Mouse (Mus musculus) forebrain, embryonic 13.5 days (tissue): ENCODE measurements around the gene Olfr148. TPM values are rescaled to one million over a fixed set of nuclear protein-coding genes. Genes with fewer than 3 reads are reported as not detected.

Experiments
- ATAC-seq: fragments of 200-750 bp; cut with Nextera tagmentation; 2 replicates; pipeline ENCODE4 v1.8.0; 2017
- H3K27ac ChIP-seq: fragments of 300-500 bp; sonication (generic); 2 replicates; pipeline ENCODE4 v1.5.1; 2015; ENCODE audit warnings: inconsistent platforms, mild to moderate bottlenecking, moderate library complexity
- H3K27me3 ChIP-seq: fragments of 300-500 bp; sonication (generic); 2 replicates; pipeline ENCODE4 v1.6.1; 2015; ENCODE audit warnings: mild to moderate bottlenecking, inconsistent platforms
- H3K36me3 ChIP-seq: fragments of 300-500 bp; sonication (generic); 2 replicates; pipeline ENCODE4 v1.6.1; 2015; ENCODE audit warnings: mild to moderate bottlenecking, inconsistent platforms; ENCODE audit not compliant: poor library complexity, severe bottlenecking
- H3K4me1 ChIP-seq: fragments of 300-500 bp; sonication (generic); 2 replicates; pipeline ENCODE4 v1.6.1; 2015; ENCODE audit warnings: inconsistent platforms
- H3K4me2 ChIP-seq: fragments of 300-500 bp; sonication (generic); 2 replicates; pipeline ENCODE4 v1.6.1; 2015; ENCODE audit warnings: inconsistent platforms, mild to moderate bottlenecking, moderate library complexity
- H3K4me3 ChIP-seq: fragments of 300-500 bp; sonication (generic); 2 replicates; pipeline ENCODE4 v1.5.1; 2015; ENCODE audit warnings: mild to moderate bottlenecking, inconsistent platforms
- H3K9ac ChIP-seq: fragments of 300-500 bp; sonication (generic); 2 replicates; pipeline ENCODE4 v1.6.1; 2015; ENCODE audit warnings: mild to moderate bottlenecking, inconsistent platforms
- H3K9me3 ChIP-seq: fragments of 300-500 bp; sonication (generic); replicated peaks from 2 replicates; pipeline ENCODE4 v1.6.1; 2016; ENCODE audit warnings: inconsistent platforms
- WGBS: fragments of 180-500 bp; shearing (Covaris S2); methylation state at CpG from one replicate; pipeline ENCODE4 v1.1.7; 2015; 5-methylcytosine and 5-hydroxymethylcytosine counted together
- polyA plus RNA-seq: library from polyadenylated mRNA; unstranded; fragments of >200 nt; fragmentation: Nextera tagmentation; extraction: Ambion mirVana; gene quantifications from 2 replicates; pipeline ENCODE4 v1.2.1, GENCODE M21; 2015

The Olfr148 gene
- polyA plus RNA-seq, 1 experiment from 2014 or later = not detected

- no peak overlapping the region for H3K4me3 ChIP-seq
- H3K36me3 ChIP-seq = no peaks in the 10 kb centered on the region
- ATAC-seq = 0 out of 2 replicates have a peak, but pooled peaks have one; percentile 51
- WGBS = 41% methylated on average over 4 of the region's 4 CpGs
- no peak overlapping the region for H3K4me2 ChIP-seq
- H3K9ac ChIP-seq = no peak overlapping the region
- peak overlapping the region; percentile 41; the same call in 1 of the 2 replicates for H3K27ac ChIP-seq
- H3K4me1 ChIP-seq = no peaks in the 10 kb centered on the region
- H3K27me3 ChIP-seq = no peaks in the 10 kb centered on the region
- H3K9me3 ChIP-seq = no peaks in the 10 kb centered on the region
Observed at GRCm38 (mm10) chr9:39633913-39634594, 23.6 kb downstream of the Olfr148 start.

DNA sequence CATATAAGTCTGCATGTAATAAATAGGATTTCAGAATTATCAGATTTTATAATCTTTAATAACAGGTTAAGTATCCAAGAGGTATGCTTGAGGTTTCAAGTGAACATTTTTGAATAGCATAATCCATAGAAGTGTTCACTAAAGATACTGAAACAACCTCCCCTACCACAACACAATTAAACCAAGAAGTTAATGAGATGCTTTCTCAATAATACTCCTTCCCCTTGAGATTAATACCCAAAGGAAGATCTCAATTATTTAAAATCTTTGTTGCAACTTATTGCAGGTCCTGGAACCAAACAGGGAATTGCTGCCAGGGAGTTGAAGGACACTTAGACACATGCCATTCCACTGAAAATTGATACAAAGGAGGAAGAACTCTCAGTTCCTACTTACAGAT is 34.3 kb downstream of the Olfr148 start, which contains the start of gene Olfr961:
Olfr961 (plus strand) TSS at position 301 of the 400 bp plus-strand sequence.
- ATAC-seq = no peak

DNA sequence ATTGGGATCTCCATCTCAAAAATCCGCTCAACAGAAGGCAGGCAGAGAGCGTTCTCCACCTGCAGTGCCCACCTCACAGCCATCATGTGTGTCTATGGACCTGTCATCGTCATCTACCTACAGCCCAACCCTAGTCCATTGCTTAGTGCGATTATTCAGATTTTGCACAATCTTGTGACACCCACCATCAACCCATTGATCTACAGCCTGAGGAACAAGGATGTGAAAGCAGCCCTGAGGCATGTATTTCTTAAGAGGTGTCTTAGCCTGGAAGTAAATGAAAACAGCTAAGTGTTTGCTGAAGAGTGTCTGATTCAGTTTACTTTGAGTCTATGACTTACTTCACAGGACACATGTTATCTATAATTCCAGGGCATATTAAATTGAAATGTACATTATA is 36.9 kb downstream of the Olfr148 start:
- no peak for ATAC-seq
- no peaks in the 10 kb centered on the region for H3K27me3 ChIP-seq
- no peak overlapping the region for H3K27ac ChIP-seq
- no peaks in the 10 kb centered on the region for H3K4me1 ChIP-seq
- 94% methylated on average over 4 of the region's 4 CpGs for WGBS
- H3K4me2 ChIP-seq = no peak overlapping the region
- no peaks in the 10 kb centered on the region for H3K36me3 ChIP-seq
- no peak overlapping the region for H3K4me3 ChIP-seq
- H3K9ac ChIP-seq = no peak overlapping the region
- no peaks in the 10 kb centered on the region for H3K9me3 ChIP-seq

More for the DNA sequence above, 34.3 kb downstream of the Olfr148 start, which contains the start of gene Olfr961:
- Histone ChIP-seq H3K36me3 (no peaks in the 10 kb centered on the region), H3K4me1 (no peaks in the 10 kb centered on the region), H3K27ac (no peak within 1 kb of the TSS), H3K27me3 (no peaks in the 10 kb centered on the region), H3K4me2 (no peak within 1 kb of the TSS), H3K9ac (no peak within 1 kb of the TSS), H3K9me3 (no peaks in the 10 kb centered on the region), H3K4me3 (no peak within 1 kb of the TSS)

- H3K27ac ChIP-seq = no peak overlapping the region
- ATAC-seq = no peak
- 74% methylated on average over 6 of the region's 6 CpGs for WGBS
Observed at GRCm38 (mm10) chr9:39654756-39655396, 44.4 kb downstream of the Olfr148 start.

More at GRCm38 (mm10) chr9:39654756-39655396, 44.4 kb downstream of the Olfr148 start:
- Histone ChIP-seq H3K4me1 (no peaks in the 10 kb centered on the region), H3K4me2 (no peak overlapping the region), H3K9ac (no peak overlapping the region), H3K36me3 (no peaks in the 10 kb centered on the region), H3K4me3 (no peak overlapping the region), H3K27me3 (no peaks in the 10 kb centered on the region), H3K9me3 (no peaks in the 10 kb centered on the region)

Other genes starting within 250 kb of the Olfr148 start
- not detected in 2 replicates for gene Olfr951, start 223.2 kb upstream of the Olfr148 start, polyA plus RNA-seq
- not detected in 2 replicates for gene Olfr952, start 183.5 kb upstream of the Olfr148 start, polyA plus RNA-seq
- gene Olfr954, start 154.0 kb upstream of the Olfr148 start, polyA plus RNA-seq = not detected in 2 replicates
- gene Olfr955, start 138.7 kb upstream of the Olfr148 start, polyA plus RNA-seq = not detected in 2 replicates
- gene Olfr44, start 116.7 kb upstream of the Olfr148 start, polyA plus RNA-seq = not detected in 2 replicates
- gene Olfr957, start 94.8 kb upstream of the Olfr148 start, polyA plus RNA-seq = not detected in 2 replicates
- not detected in 2 replicates for gene Olfr958, start 56.6 kb upstream of the Olfr148 start, polyA plus RNA-seq
- gene Olfr959, start 35.1 kb upstream of the Olfr148 start, polyA plus RNA-seq = not detected in 2 replicates
- gene AW551984, start 6.3 kb upstream of the Olfr148 start, polyA plus RNA-seq = 19.8 and 32.4 TPM in 2 replicates
- gene Olfr960, start 10.7 kb downstream of the Olfr148 start, polyA plus RNA-seq = not detected in 2 replicates
- not detected in 2 replicates for gene Olfr961, start 34.4 kb downstream of the Olfr148 start, polyA plus RNA-seq
- gene Olfr963, start 56.5 kb downstream of the Olfr148 start, polyA plus RNA-seq = not detected in 2 replicates
- gene Olfr149, start 96.5 kb downstream of the Olfr148 start, polyA plus RNA-seq = not detected in 2 replicates
- not detected in 2 replicates for gene Olfr965, start 100.7 kb downstream of the Olfr148 start, polyA plus RNA-seq
- gene Olfr150, start 120.3 kb downstream of the Olfr148 start, polyA plus RNA-seq = not detected in 2 replicates
- gene Olfr967, start 135.6 kb downstream of the Olfr148 start, polyA plus RNA-seq = not detected in 2 replicates
- not detected in 2 replicates for gene Olfr968, start 172.6 kb downstream of the Olfr148 start, polyA plus RNA-seq
- not detected in 2 replicates for gene Olfr969, start 180.3 kb downstream of the Olfr148 start, polyA plus RNA-seq
- not detected in 2 replicates for gene Olfr970, start 198.2 kb downstream of the Olfr148 start, polyA plus RNA-seq
- not detected in 2 replicates for gene Olfr971, start 226.2 kb downstream of the Olfr148 start, polyA plus RNA-seq